Mouse (Mus musculus) thymus, postnatal 36 days (tissue): ENCODE results near the gene Pla2g16.

Source experiments
- DNase-seq, 2 experiments: peaks; one replicate each; pipeline ENCODE4 v3.0.0; 2022; ENCODE audit warnings: mixed read lengths in 2 of 2

Gene Pla2g16

DNA sequence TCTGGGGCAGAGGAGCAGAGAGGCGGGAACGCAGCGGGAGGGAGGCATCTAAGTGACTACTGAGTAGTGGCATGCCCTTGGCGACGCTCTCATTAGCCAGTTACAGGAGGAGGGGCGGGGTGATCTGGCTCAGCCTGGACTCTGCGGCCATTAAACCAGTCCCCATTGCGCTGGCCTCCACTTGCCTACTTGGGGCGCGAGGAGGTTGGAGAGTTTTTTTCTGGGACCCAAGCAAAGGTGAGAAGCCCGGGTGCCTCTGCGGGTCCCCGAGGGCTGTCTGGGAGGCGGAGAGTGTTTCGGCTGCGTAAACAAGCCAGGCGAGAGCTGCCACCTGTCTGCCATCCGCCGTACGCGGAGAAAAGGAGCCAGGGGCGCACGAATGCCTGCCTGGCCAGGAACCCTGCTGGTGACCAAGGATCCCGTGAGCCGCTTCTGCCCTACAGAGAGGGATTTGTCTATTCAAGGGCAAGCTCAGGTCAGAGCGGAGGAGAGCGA, at the start of gene Pla2g16:
TSS of gene Pla2g16 (plus strand) at position 132 of the 495 bp plus-strand sequence.
- peak; percentile 68 to 70 for DNase-seq

DNA sequence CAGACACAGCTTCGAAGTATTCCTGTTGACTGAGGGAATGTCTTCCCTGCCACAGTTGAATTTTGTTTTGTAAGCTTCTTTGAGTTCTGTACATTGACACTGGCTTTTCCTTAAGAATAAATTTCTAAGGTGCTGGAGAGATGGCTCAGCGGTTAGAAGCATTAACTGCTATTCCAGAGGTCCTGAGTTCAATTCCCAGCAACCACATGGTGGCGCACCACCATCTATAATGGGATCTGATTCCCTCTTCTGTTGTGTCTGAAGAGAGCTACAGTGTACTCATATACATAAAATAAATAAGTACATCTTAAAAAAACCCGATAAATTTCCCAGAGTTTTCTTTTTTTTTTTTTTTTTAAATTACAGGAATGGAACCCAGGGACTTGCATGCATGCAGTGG, 49.2 kb upstream of the Pla2g16 start:
- peak in 1 of 2 experiments; percentile 16 for DNase-seq

DNA sequence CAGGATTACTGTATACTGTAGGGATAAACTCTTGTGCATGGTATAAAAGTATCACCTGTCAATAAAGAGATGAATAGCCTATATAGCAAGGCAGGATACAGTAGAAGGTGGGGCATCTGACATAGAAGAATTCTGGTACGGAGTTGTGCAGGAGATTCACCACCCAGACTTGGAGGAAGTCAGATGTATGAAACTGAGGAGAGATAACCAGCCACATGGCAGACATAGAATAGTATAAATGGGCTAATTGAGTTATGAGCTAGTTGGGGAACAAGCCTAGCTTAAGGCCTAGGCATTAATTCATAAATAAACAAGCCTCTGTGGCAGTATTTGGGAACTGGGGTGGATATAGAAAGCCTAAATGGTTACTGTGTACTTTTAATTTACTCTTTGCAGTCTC, 40.8 kb upstream of the Pla2g16 start:
- no peak for DNase-seq

DNA sequence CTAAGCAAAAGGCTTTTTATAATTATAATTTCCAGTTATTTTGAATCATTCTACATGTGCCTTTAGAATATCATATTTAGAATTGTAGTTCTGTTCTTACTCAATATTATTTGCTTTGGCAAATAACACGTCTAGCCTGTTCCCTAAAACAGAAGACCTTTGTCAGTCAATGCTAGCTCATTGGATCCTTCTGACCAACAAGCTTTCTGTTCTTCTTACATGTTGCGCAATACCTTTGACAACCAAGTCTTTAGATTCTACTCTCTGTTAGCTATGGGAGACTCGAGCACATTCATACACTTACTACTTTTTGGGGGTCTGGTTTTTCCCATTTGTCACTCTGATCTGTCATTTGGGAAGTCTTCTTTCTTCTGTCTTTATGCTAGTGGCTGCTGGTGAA, 35.6 kb upstream of the Pla2g16 start:
- no peak for DNase-seq

DNA sequence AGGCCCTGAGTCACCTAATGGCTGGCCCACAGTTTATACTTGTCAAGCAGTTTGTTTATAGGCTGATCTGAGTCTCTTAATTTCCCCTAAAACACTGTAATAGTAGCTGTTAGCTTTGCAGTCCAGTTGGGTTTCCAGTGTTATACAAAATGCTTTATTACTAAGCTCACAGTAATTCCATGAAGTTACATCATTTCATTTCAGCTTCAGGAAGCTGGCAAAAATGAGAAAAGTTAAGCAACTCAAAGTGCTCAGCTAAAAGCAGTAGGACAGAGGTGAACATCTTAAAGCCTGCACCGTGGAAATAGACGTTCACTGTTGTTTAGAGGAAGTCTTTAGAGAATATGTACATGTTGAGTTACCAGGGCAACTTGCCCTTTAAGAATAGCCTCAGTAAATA, 34.4 kb upstream of the Pla2g16 start:
- no peak for DNase-seq

DNA sequence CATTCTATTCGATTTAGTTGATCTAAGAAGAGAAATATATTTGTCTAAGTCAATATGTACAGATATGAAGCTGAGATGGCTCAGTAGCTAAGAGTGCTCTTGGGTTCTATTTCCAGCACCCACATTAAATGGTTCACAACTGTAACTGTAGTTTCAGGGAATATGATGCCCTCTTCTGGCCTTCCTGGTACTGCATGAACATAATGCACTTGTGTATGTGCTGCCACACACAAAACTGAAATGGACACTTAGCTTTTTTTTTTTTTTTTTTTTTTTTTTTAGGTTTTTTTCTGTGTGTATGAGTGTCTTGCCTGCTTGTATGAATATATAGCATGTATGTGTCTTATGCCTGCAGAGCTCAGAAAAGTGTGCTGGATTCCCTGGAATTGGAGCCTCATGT, 34.0 kb upstream of the Pla2g16 start:
- peak in 1 of 2 experiments; percentile 27 for DNase-seq

DNA sequence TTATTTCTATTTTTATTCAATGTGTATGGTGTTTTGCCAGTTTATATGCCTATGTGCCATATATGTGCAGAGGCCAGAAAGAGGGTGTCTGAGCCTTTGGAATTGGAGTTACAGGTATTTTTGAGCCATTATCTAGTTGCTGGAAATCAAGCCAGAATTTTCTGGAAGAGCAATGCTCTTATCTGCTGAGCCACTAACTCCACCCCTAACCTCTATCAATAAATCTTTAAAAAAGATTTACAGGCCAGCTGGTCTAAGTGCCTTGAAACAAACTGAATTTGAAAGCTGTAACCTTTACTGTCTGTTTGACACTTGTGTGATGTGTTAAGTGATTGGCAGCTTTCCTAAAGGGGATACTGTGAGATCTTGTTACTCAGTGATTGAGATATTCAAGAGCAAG, 33.5 kb upstream of the Pla2g16 start:
- DNase-seq = no peak

DNA sequence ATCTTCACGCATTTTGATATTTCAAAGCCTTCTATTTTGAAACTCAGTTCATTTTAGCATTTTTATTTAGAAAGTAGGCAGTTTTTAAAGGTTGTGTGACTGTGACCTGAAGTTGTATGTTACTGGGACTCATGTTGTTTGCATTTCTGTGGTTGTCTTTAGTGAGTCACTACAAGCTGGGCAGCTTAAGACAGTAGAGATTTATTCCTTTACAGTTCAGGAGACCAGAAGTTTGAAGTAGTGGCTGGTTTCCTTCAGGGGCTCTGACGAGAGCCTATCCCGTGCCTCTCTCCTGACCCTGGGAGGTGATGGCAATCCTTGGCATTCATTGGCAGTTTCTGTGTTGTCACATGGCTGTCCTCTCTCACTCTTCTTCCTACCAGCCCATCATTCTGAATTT, 32.4 kb upstream of the Pla2g16 start:
- DNase-seq = no peak

DNA sequence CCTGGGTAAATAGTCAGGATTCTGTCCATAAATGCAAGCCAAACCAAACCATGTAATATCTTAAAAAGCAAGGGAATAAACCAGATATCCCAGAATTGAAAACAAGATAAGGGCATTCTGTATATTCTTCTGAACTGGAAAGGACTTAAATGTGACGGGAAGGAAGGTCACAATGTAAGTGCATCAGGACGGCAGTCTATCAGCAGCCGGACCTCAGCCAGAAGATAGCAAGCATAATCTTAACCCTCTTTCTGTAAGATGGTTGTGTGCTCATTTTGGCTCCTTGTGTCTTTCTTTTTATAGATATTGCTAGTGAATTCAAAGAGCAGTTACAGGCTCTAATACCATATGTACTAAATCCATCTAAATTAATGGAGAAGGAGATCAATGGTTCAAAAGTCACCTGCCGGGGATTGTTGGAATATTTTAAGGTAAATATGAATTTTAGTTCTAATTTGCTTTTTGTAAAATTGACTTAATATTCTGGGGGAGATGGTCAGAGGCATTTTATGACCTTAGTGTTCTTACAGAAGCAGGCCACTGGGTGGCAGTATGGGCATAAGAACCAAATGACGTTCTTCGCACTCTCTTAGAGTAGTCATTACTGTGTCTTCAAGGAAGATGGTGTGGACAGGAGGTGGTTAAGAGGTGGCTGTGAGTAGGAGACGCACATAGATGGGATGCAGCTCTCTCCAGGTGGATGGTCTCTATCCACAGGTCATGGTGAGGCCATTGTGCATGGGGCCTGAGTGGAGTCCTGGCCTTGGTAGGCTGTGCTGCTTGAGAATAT, 28.4 kb upstream of the Pla2g16 start:
- peak; percentile 42 to 60 for DNase-seq

DNA sequence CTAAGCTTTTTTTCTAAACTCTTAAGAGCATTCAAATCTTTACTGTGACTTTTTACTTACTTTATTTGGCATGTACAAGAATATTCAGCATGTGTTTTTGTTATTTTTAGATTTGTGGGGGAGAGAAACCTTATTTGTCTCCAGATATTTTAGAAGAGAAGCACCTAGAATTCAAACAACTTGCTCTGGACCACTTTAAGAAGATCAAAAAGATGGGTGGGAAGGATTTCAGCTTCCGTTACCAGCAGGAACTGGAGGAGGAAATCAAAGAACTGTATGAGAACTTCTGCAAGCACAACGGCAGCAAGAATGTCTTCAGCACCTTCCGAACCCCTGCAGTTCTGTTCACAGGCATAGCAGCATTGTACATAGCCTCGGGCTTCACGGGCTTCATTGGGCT, 25.4 kb upstream of the Pla2g16 start:
- DNase-seq = no peak

DNA sequence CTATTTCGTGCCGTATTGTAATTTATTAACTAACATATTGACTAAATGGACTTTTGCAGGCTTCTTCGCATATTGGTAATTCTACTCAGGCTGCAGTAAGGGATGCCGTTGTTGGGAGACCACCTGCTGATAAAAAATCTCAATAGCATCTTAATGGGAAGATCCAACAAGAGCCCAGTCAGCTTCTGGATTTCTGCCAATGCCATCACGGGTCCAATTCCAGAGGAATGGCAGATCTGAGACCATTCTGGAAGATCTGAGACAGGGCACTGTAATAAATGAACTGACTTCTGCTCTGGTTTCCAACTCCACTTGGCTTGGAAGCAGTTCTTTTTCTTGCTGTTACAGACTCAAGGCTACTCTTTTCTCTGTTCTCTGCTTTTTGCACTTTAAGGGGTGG, 23.4 kb upstream of the Pla2g16 start:
- DNase-seq = no peak

DNA sequence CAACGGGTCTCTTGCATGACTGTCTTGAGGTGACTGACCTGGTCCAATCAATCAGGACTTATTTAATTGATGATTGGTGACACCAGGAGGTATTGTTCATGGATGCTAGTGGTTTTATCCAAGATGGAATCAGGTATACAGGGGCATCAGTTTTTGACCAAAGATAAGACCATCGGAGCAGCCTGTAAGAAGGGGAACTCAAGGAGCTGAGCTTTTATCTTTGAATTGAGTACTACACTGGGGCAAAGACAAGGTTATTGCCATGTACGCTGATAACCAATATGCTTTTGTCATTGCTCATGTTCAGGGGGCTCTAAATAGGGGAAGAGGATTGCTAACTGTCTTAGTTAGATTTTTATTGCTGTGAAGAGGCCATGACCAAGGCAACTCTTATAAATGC, 8.3 kb upstream of the Pla2g16 start:
- no peak for DNase-seq

DNA sequence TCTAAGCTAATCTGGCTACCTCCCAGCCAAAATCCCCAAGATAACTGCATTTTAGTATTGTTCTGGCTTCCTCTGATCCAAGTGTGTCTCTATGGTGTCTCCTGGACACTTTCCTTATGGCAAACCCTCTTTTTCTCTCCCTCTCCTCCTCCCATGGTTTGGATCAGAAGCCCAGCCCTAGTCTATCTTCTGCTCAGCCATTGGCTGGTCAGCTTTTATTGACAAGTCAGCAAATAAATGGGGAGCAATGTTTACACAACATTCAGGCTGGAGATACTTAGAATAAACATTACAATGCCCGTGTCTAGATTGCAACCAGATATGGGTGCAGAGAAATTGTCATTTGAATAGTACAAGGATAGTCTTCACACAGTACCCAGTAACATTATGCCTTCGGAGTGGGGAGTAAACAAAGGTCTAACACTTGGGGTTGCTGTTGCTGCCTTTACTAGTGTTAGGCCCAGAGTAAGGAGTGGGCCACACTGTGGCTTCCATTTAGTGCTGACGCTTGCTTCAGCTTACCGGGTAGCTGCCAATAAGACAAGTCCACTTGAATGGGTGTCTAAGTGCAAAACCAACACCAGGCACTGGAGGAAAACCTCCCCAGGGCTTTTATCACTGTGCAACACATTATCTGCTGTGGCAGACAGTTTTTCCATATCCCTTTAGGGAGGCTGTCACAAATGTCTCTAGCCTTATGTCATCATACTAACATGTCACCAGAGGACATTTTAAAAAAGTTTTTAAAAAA, 5.5 kb upstream of the Pla2g16 start:
- no peak for DNase-seq

DNA sequence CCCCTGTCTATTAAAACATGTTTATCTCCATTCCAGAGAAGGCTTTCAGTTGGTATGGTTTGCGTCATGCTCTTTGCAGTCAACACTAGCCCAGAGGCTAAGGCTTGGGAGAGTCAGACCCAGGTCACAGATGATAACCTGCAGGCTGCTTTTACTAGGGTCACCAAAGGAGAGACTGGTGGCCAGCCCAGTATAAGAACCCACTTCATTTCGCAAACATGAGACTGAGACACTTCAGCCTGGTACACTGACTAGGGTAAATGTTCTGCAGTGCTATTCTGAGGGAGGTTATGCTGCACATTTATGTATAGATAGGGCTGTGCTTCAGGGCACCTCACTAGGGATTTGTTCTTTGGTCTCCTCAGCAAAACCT, 5.0 kb upstream of the Pla2g16 start:
- DNase-seq = no peak

DNA sequence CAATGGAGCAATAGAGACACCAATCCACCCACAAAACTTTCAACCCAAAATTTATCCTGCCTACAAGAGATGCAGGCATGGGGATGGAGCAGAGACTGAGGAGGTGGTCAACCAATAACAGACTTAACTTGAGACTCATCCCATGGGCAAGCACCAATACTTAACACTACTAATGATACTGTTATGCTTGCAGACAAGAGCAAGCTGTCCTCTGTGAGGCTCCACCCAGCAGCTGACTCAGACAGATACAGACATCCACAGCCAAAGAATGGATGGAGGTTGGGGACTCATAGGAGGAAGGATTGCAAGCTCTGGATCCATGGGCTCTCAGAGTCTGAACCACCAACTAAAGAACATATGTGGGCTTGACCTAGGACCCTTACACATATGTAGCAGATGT, 3.8 kb upstream of the Pla2g16 start:
- DNase-seq = no peak

DNA sequence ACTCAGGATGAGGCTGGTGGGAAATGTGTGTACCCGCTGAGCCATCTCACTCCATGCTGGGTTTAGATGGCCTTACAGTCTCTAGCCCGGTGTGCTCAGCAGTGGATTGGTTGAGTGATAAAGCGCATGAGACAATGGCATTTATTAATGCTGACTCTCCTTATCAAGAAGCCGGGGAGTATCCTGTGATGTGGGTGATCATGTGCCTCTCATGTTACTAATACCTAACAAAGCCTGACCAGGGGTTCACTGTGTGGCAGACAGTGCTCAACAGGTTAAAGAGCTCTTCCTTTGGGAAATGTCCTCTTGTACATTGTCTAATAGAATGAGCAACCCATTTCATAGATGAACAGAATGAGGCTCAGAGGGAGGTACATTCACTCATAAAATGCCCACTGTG, 2.4 kb upstream of the Pla2g16 start:
- no peak for DNase-seq

DNA sequence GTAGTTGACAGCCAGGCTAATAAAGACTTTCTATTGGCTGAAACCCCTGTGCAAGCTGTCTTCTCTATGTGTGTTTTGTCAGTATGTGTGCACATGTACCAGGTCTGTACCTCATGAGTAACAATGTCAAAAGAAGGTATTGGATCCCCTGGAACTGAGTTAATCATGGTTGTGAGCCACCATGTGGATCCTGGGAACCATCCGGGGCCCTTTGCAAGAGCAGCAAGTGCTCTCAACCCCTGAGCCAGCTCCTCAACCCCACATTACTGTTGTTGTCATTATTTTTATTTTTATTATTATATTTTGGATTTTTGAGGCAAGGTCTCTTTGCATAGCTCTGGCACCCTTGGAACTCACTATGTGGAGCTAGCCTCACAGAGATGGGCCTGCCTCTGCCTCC, 618 bp upstream of the Pla2g16 start:
- no peak for DNase-seq

DNA sequence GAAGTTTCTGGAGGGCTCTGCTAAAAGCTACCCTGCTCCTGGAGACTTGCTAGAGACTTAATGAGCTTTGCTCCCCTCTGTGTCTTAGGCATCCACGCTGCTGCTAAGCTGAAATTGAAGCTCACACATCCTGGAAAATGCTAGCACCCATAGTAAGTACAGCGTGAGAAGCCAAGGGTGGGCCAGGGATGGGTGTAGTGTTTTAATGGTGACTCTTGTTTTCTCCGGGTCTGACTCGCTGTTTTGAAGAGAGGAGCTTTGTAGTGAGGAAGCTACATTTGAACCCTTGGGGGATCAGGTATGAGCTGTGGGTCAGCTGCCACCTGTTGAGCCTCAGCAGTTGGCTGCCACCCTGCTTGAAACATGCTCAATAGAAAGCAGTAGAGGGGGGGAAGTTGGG, 585 bp downstream of the Pla2g16 start:
- peak in 1 of 2 experiments; percentile 13 for DNase-seq

DNA sequence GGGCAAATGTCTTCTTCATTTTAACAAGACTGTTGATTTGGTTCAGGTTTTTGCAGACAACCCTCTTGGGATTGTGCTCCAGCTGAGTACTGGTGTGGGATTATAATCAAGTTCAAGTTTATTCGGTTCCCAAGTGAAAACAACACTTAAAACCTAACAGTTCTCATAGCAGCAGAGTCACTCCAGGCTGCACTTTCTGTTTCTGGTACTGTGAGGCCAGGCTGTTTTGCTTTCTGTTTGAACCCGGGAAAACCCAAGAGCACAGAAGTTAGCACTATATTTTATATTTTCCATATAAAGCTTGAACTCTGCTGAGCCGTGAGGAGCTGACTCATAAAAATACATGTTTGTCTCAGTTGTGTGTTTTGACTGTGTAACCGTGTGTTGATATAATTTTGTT, 1.4 kb downstream of the Pla2g16 start:
- DNase-seq = no peak

DNA sequence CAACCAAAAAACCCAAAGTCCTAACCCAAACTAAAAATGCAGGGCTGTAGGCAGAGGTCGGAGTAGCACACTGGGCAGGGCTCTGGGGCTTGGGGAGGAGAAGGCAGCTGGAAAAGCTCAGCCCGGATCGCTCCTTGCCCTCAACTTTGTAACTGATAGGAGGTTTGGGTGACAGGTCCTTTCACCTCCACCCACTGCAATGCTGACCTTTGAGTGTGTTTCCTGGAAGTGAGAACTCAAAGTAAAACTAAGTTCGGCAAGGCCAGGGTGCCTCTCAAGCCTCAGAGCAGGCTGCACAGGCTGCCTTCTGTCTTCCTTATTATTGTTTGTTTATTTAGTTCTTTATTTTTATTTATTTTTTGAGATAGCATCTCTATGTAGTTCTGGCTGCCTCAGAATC, 2.7 kb downstream of the Pla2g16 start:
- DNase-seq = no peak

DNA sequence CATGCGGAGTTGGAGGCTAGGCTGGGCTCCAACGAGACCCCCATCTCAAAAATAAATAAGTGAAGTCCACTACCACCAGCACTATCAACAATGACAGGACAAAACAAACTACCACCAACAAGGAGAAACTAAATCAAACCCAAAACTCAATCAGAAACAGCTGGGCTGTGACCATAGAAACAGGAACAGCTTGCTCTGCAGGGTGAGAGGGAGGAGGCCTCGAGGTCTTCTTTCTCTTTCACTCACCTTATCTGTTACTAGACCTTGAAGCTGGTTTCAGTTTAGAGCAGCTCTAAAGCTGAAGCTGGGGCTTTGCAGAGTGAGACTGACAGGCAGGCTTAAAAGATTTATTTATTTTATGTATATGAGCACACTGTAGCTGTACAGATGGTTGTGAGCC, 4.2 kb downstream of the Pla2g16 start:
- DNase-seq = no peak

DNA sequence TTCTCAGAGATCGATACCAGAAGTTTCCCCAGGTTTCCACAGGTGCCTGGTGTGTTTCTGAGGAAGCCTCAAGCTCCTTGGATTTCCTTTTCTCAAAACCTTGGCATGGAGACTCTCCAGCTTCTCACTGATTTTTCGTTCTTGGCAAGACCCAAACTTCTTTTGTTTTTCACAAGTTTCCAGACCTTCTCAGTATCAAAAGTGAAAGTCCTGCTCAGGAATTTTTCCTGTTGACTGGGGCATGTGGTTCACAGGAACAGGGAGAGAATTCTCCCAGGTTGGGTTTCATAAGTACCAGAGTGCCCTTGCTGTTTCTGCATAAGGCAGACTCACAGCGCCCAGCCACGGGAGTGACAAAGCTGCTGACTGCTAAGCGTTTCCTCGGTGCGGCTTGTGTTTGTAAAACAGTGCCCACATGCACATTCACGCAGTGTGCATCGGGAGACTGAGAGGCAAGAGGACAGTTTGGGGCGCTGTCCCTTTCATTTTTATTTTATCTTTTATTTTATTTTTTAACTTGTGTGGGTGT, 5.4 kb downstream of the Pla2g16 start:
- DNase-seq = no peak

DNA sequence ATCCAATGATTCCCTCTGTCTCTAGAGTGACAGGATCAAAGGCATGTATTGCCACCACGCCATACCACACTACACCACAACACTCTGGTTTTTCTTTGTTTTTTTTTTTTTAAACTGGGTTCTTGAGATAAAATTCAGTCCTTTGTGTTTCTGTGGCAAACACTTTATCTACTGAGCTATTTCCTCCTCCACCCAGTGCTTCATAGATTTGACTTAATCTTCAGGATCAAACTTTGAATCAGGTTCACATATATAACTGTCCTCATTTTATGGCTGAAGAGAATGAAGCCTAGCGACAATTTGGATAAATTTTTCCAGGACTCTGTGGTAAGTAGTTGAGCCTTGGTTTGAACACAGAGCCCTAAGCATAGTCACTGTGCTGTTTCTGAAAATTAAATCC, 6.4 kb downstream of the Pla2g16 start:
- DNase-seq = no peak

DNA sequence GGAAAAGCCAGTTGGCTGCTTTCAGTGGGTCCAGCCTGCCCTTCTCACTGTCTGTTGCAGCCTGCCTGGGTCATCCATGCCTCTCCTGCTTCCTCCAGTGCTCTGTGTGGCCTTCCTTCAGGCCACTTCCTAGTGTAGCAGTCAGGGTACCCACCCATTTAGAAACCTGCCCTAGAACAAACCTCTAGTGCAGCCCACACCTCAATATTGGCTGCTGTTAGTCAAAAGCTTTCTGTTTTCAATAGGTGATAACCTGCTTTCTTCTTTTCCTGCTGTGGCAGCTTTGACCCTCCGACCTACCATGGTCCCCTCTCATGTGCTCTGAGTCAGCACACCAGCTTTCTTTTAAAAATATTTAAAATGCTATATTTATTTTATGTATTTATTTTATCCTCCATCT, 7.2 kb downstream of the Pla2g16 start:
- DNase-seq = no peak
